Mouse (Mus musculus) right cerebral cortex, postnatal 25 days (tissue): ENCODE results near the gene Zfp867.

ENCODE experiments used
- DNase-seq: peaks from one replicate; pipeline ENCODE4 v3.0.0; 2022

Gene Zfp867

GRCm38 (mm10) chr11:59456891-59457290, 15.4 kb downstream of the Zfp867 start:
- no peak for DNase-seq

- no peak for DNase-seq
Measured at GRCm38 (mm10) chr11:59456346-59456745, 15.9 kb downstream of the Zfp867 start.

- DNase-seq = no peak
Measured at GRCm38 (mm10) chr11:59451086-59451485, 21.2 kb downstream of the Zfp867 start, which contains the start of gene Snap47. Gene Snap47, minus strand, starts transcription at chr11:59451186.

GRCm38 (mm10) chr11:59450230-59450771, 22.0 kb downstream of the Zfp867 start:
- no peak for DNase-seq

- peak; percentile 93 for DNase-seq
Measured at GRCm38 (mm10) chr11:59449741-59450229, 22.5 kb downstream of the Zfp867 start, which contains the start of gene Jmjd4. Gene Jmjd4, plus strand, starts transcription at chr11:59450045.

- no peak for DNase-seq
Measured at GRCm38 (mm10) chr11:59443102-59443501, 29.2 kb downstream of the Zfp867 start.

GRCm38 (mm10) chr11:59437954-59438353, 34.3 kb downstream of the Zfp867 start:
- DNase-seq = no peak

GRCm38 (mm10) chr11:59432261-59432660, 40.0 kb downstream of the Zfp867 start:
- DNase-seq = no peak

- no peak for DNase-seq
Measured at GRCm38 (mm10) chr11:59429959-59430358, 42.3 kb downstream of the Zfp867 start.

GRCm38 (mm10) chr11:59428057-59428660, 44.1 kb downstream of the Zfp867 start:
- no peak for DNase-seq

GRCm38 (mm10) chr11:59425671-59426101, 46.6 kb downstream of the Zfp867 start:
- peak; percentile 38 for DNase-seq

- no peak for DNase-seq
Measured at GRCm38 (mm10) chr11:59423010-59423588, 49.2 kb downstream of the Zfp867 start.

GRCm38 (mm10) chr11:59421967-59422366, 50.3 kb downstream of the Zfp867 start:
- no peak for DNase-seq

GRCm38 (mm10) chr11:59421436-59421835, 50.8 kb downstream of the Zfp867 start:
- DNase-seq = no peak

- no peak for DNase-seq
Measured at GRCm38 (mm10) chr11:59418708-59419107, 53.6 kb downstream of the Zfp867 start.

GRCm38 (mm10) chr11:59412999-59413863, 59.0 kb downstream of the Zfp867 start:
- peak; percentile 9 for DNase-seq

- DNase-seq = peak; percentile 3
Measured at GRCm38 (mm10) chr11:59412058-59412457, 60.2 kb downstream of the Zfp867 start.
